8 mouse cellular contexts compared by ENCODE assay signal in the genomic region with DNA sequence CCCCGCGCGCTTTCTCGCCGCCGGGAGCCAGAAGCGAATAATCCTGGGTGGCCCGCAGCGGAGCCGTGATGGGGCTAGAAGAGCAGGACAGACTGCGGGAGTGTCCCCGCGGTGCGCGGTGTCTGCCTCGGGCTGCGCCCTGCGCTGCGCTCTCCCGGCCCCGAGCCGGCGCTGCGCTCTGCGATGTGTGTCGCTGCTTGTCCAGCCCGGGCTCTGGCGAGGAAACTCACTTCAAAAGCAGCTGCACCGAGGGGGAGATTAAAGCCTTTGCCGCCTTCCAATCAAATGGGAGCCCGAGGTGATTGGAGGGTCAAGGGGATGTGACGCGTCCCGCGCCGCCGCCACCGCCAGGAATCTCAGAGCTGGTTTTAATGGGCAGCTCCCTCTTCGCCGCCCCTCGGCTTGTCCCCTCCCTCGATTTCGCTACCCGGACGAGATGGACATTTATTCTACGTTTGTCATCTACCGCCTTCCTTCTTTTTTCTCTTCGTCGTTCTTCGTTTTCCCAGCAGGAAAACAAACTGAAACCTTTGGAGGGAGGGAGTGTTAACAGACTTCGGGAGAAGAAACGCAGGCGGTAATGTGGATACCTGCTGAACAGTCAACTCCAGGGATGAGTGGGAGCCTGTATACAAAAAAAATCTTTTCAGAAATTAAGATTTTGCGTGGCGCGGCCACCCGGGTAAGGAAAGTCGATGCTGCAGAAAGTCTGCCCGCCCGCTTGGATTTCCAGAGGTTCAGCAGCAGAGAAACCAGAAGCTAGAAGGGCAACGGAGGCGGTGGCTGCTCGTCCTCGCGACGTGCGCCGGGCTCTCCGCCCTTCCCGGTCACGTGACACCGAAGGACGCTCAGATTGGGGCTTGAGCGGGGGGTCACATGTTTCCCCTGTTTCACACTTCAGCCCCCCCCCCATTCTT. TPM values are rescaled to one million over a fixed set of nuclear protein-coding genes. Genes with fewer than 3 reads are reported as not detected.
DNase-seq lines count a peak whose midpoint lies in the region; ATAC-seq and TF ChIP-seq lines count a peak whose summit lies in the region.

No protein-coding gene starts in this region.

- H3K4me1 ChIP-seq in hindbrain, embryonic 16.5 days (ENCODE audit: control insufficient read depth, insufficient read depth, low read depth, low read length) = peaks cover 44% of the 10 kb centered on the region
- peaks cover 61% of the 10 kb centered on the region for H3K4me1 ChIP-seq in megakaryocyte, embryonic 14.5 days

- H3K27ac ChIP-seq in gastrocnemius, adult 2 months = peak overlapping the region; percentile 99
- H3K27ac ChIP-seq in hindbrain, embryonic 16.5 days (ENCODE audit: low read depth, low read length) = peak overlapping the region; percentile 92

- no peaks in the 10 kb centered on the region for H3K36me3 ChIP-seq in hindbrain, embryonic 16.5 days (ENCODE audit: control insufficient read depth, insufficient read depth, low read length)
- no peaks in the 10 kb centered on the region for H3K36me3 ChIP-seq in megakaryocyte, embryonic 14.5 days (replicated peaks; ENCODE audit: low read length)

- peak overlapping the region; percentile 76 for H3K4me3 ChIP-seq in gastrocnemius, adult 2 months
- peak overlapping the region; percentile 75 for H3K4me3 ChIP-seq in hindbrain, embryonic 16.5 days (ENCODE audit: low read length)
- H3K4me3 ChIP-seq in megakaryocyte, embryonic 14.5 days (replicated peaks) = peak overlapping the region; percentile 92

- peak overlapping the region; percentile 83 for H3K9ac ChIP-seq in hindbrain, embryonic 16.5 days (ENCODE audit: low read depth, low read length)

- H3K9me3 ChIP-seq in hindbrain, embryonic 16.5 days (ENCODE audit: control insufficient read depth, low read length) = no peaks in the 10 kb centered on the region
- H3K9me3 ChIP-seq in megakaryocyte, embryonic 14.5 days = 0 out of 2 replicates have a peak, but pooled peaks cover 15% of the 10 kb centered on the region

- DNase-seq in T-cell, adult 2 months (ENCODE audit: low spot score) = peak; percentile 69
- DNase-seq in cerebellum, postnatal 36 days = peak; percentile 72 to 76
- peak; percentile 97 for DNase-seq in gastrocnemius, adult 2 months
- peak; percentile 81 to 94 for DNase-seq in left cerebral cortex, adult 9 months (ENCODE audit: low spot score in 2 of 2)
- DNase-seq in right cerebral cortex, postnatal 10 days (ENCODE audit: low spot score in 2 of 2) = peak; percentile 94 to 95
- no peak for DNase-seq in c-Kit-positive CD71-positive TER-119-positive erythroid progenitor cells, embryonic 14.5 days (ENCODE audit: low spot score)

- TF ChIP-seq CTCF in gastrocnemius, adult 2 months (IDR thresholded peaks at IDR 0.05) = peak; percentile 28

- intact Hi-C loops in gastrocnemius, adult 2 months (cut with DNase I) = loop anchor here (2.0 to 10.0 kb wide), 6 partner anchors 31 to 1417 kb away; a partner anchor contains a TSS

- under 1% methylated on average over 64 of the region's 74 CpGs for WGBS in hindbrain, embryonic 16.5 days

- H3K4me2 ChIP-seq in hindbrain, embryonic 16.5 days (ENCODE audit: low read length) = peak overlapping the region; percentile 84

- ATAC-seq in hindbrain, embryonic 16.5 days = peak; percentile 87

- peaks cover 8% of the 10 kb centered on the region for H3K27me3 ChIP-seq in hindbrain, embryonic 16.5 days (replicated peaks; ENCODE audit: control insufficient read depth, insufficient read depth, low read length)
- H3K27me3 ChIP-seq in megakaryocyte, embryonic 14.5 days (replicated peaks) = peaks cover 92% of the 10 kb centered on the region

RNA-seq across cellular contexts. Expression of a gene that starts 1.5 kb away (rescaled TPM):
- total RNA-seq in gastrocnemius, adult 2 months (2021) = 10 to 100 TPM in 1 of 2 experiments, 1 to 10 TPM in 1; 8.1 to 10.7 TPM
- polyA plus RNA-seq in hindbrain, embryonic 16.5 days (2015; fragmentation: Nextera tagmentation; extraction: Ambion mirVana) = 8.0 and 9.9 TPM in 2 replicates
- 0.77 and 1.3 TPM in 2 replicates for polyA plus RNA-seq in megakaryocyte, embryonic 14.5 days (2012; ENCODE audit: insufficient read depth, low replicate concordance)

RNA-seq across cellular contexts. Expression of a gene that starts 31.6 kb away (rescaled TPM):
- total RNA-seq in gastrocnemius, adult 2 months (2021) = 1 to 10 TPM; 2.6 to 2.9 TPM
- polyA plus RNA-seq in hindbrain, embryonic 16.5 days (2015; fragmentation: Nextera tagmentation; extraction: Ambion mirVana) = 0.30 and 0.80 TPM in 2 replicates
- 7.1 and 12.7 TPM in 2 replicates for polyA plus RNA-seq in megakaryocyte, embryonic 14.5 days (2012; ENCODE audit: insufficient read depth, low replicate concordance)
